Mouse (Mus musculus) layer of hippocampus, adult 11-12 months (tissue): ENCODE measurements at regions not wholly inside any gene's neighbourhood (a gene's known extent, or its start where the extent isn't known, plus 50 kb on each side); places are given as distances from the start of the nearest gene placed in this dataset.

Experiments
- DNase-seq: peaks from one replicate; pipeline ENCODE4 v3.0.0; 2022; ENCODE audit warnings: low spot score

GRCm38 (mm10) chrX:152918212-152918611 is 88.1 kb upstream of the Usp51 start:
- peak; percentile 77 for DNase-seq

- DNase-seq = peak; percentile 34
These were observed 79.3 kb upstream of the Usp51 start for GRCm38 (mm10) chrX:152926991-152927390.

GRCm38 (mm10) chrX:152946201-152946600 is 60.1 kb upstream of the Usp51 start:
- DNase-seq = peak; percentile 41
